Mouse (Mus musculus): Measurements from ENCODE around the gene Ppp1r32. TPM values are rescaled to one million over a fixed set of nuclear protein-coding genes. Genes with fewer than 3 reads are reported as not detected.

Gene Ppp1r32
- total RNA-seq, 2 experiments from 2014 or later = 0.40 to 1.3 TPM

GRCm38 (mm10) chr19:10424751-10425150 lies 58.0 kb downstream of the Ppp1r32 start:
- no peak for DNase-seq

Other genes with a start within 250 kb of the Ppp1r32 start
- under 1 TPM; 0.09 to 0.14 TPM for gene Myrf, start 242.2 kb downstream of the Ppp1r32 start, total RNA-seq (2021)
- gene Dagla, start 178.1 kb downstream of the Ppp1r32 start, total RNA-seq (2021) = 1 to 10 TPM; 8.9 to 9.3 TPM
- 1 to 10 TPM; 3.5 TPM for gene Syt7, start 93.8 kb downstream of the Ppp1r32 start, total RNA-seq (2021)
- under 1 TPM; 0.40 to 0.43 TPM for gene Lrrc10b, start 25.5 kb downstream of the Ppp1r32 start, total RNA-seq (2021)
- 10 to 100 TPM; 26.6 to 33.0 TPM for gene Cpsf7, start 42.3 kb upstream of the Ppp1r32 start, total RNA-seq (2021)
- 10 to 100 TPM; 42.5 to 45.1 TPM for gene Sdhaf2, start 43.2 kb upstream of the Ppp1r32 start, total RNA-seq (2021)
- gene Tmem216, start 73.3 kb upstream of the Ppp1r32 start, total RNA-seq (2021) = 1 to 10 TPM; 2.3 to 3.0 TPM
- gene Cyb561a3, start 94.2 kb upstream of the Ppp1r32 start, total RNA-seq (2021) = 1 to 10 TPM; 5.0 to 6.1 TPM
- gene Tmem138, start 94.4 kb upstream of the Ppp1r32 start, total RNA-seq (2021) = 1 to 10 TPM; 2.3 to 3.3 TPM
- 100 to 1,000 TPM; 208 to 236 TPM for gene Ddb1, start 122.4 kb upstream of the Ppp1r32 start, total RNA-seq (2021)
- 1 to 10 TPM; 7.9 to 8.0 TPM for gene Tkfc, start 122.7 kb upstream of the Ppp1r32 start, total RNA-seq (2021)
- under 1 TPM; 0.05 to 0.81 TPM for gene Vwce, start 151.3 kb upstream of the Ppp1r32 start, total RNA-seq (2021)
- gene Pga5, start 195.1 kb upstream of the Ppp1r32 start, total RNA-seq (2021) = not detected
- 10 to 100 TPM; 17.3 to 23.1 TPM for gene Vps37c, start 205.8 kb upstream of the Ppp1r32 start, total RNA-seq (2021)